Mouse (Mus musculus) testis, adult 2 months (tissue): ENCODE results near the gene Dock2. TPM values are rescaled to one million over a fixed set of nuclear protein-coding genes. Genes with fewer than 3 reads are reported as not detected.

Experiments used
- H3K27ac ChIP-seq: fragments of 200-500 bp; 2 replicates; pipeline ENCODE4 v1.5.1; 2012; ENCODE audit warnings: low read depth, low read length; ENCODE audit not compliant: control insufficient read depth, insufficient read depth
- H3K27me3 ChIP-seq: fragments of 200-500 bp; 2 replicates; pipeline ENCODE4 v1.6.1; 2012; ENCODE audit warnings: mild to moderate bottlenecking, low read length, moderate library complexity; ENCODE audit not compliant: control insufficient read depth, insufficient read depth
- H3K36me3 ChIP-seq: fragments of 200-500 bp; 2 replicates; pipeline ENCODE4 v1.6.1; 2012; ENCODE audit warnings: mild to moderate bottlenecking, low read length; ENCODE audit not compliant: control insufficient read depth, insufficient read depth
- H3K4me1 ChIP-seq: fragments of 200-500 bp; 2 replicates; pipeline ENCODE4 v1.6.1; 2012; ENCODE audit warnings: low read length; ENCODE audit not compliant: control insufficient read depth, insufficient read depth
- H3K4me3 ChIP-seq: fragments of 200-500 bp; 2 replicates; pipeline ENCODE4 v1.5.1; 2012; ENCODE audit warnings: low read depth, mild to moderate bottlenecking, low read length, moderate library complexity, mixed read lengths; ENCODE audit not compliant: control insufficient read depth
- CTCF ChIP-seq: fragments of 200-500 bp; IDR thresholded peaks from 2 replicates; pipeline ENCODE4 v1.5.1; 2012; ENCODE audit warnings: low read depth, mild to moderate bottlenecking, inconsistent platforms, low read length, moderate library complexity; ENCODE audit not compliant: control insufficient read depth, insufficient read depth, insufficient replicate concordance
- POLR2A ChIP-seq: fragments of 200-500 bp; IDR thresholded peaks from 2 replicates; pipeline ENCODE4 v1.6.1; 2012; ENCODE audit warnings: low read depth, mild to moderate bottlenecking, inconsistent platforms, low read length, moderate library complexity; ENCODE audit not compliant: control insufficient read depth
- polyA plus RNA-seq: library from polyadenylated mRNA; depleted of rRNA; stranded (reverse); fragments of >200 nt; gene quantifications from 2 replicates; pipeline ENCODE4 v1.2.3, GENCODE M21; 2012

The Dock2 gene
- polyA plus RNA-seq, 1 experiment: 1.7 TPM

DNA sequence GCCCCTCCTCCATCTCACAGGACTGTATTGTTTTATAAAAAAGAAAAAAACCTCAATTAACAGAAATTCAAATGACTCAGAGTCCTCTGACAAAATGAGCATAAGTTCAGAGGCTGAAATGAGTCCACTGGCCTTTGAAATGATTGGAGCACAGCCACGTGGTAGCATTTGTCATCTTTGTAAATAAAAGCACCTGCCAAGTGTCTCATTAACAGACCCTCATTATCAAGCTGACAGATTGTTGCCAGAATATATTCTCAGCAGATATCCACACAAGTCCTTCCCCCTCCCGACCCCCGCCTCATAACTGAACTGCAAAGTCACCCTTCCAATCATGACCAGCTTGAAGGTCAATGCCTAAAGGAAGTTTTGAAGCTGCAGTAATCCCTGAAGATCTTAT is 49.7 kb downstream of the Dock2 start:
- no peak for TF ChIP-seq CTCF
- TF ChIP-seq POLR2A: no peak
- H3K4me3 ChIP-seq: no peak overlapping the region
- H3K36me3 ChIP-seq: no peaks in the 10 kb centered on the region
- no peaks in the 10 kb centered on the region for H3K27me3 ChIP-seq
- no peak overlapping the region for H3K27ac ChIP-seq
- H3K4me1 ChIP-seq: no peaks in the 10 kb centered on the region

DNA sequence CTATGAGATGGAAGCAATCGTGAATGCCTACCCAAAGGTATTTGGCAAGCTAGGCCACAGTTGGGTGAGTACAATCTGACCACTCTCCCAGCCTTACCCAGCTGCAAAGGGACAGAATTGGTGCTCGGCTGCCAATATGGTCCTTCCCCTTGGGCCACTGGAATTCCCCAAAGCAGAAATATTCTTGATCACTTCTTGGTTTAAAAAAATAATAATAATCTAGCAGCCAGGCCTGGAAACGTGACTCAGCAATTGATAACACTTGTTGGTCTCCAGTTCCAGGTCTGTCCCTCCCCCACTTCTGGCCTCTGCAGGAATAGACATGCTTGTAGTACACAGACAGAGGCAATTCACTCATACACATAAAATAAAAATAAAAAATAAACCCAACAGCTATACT is 56.2 kb downstream of the Dock2 start:
- no peaks in the 10 kb centered on the region for H3K4me1 ChIP-seq
- H3K27ac ChIP-seq: no peak overlapping the region
- no peak for TF ChIP-seq CTCF
- TF ChIP-seq POLR2A: no peak
- no peak overlapping the region for H3K4me3 ChIP-seq
- H3K36me3 ChIP-seq: no peaks in the 10 kb centered on the region
- no peaks in the 10 kb centered on the region for H3K27me3 ChIP-seq

DNA sequence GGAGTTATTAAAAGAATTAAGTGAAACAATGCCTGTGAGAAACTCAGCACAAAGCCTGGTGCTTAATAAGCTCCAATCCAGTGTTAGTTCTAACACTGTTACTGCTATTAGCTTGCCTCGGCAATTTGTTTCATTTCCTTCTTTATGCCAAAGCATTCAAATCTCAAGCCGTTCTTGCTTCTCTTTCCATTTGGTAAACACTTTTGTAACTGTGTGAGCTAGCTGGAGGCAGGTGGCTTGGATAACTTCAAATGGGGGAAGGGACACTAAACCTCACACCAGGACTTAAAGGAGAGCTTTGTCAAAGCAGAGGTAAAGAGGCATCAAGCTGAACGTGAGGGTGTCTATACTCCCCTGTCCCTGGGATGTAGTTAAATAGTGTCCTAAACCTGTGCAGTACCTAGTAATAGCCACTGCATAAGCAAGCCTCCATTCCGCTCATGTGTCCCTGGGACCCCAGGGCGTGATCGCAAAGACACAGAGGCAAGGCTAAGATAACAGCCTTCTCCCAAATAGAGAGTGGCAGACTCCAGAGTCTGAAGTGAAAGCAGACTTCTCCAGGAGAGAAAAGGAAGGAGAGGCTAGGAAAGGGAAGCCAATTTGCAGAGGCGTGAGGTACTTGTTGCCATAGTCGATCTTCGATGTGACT is 56.9 kb downstream of the Dock2 start:
- H3K4me1 ChIP-seq: no peaks in the 10 kb centered on the region
- H3K36me3 ChIP-seq: no peaks in the 10 kb centered on the region
- H3K27ac ChIP-seq: no peak overlapping the region
- H3K4me3 ChIP-seq: no peak overlapping the region
- no peak for TF ChIP-seq CTCF
- no peak for TF ChIP-seq POLR2A
- no peaks in the 10 kb centered on the region for H3K27me3 ChIP-seq

DNA sequence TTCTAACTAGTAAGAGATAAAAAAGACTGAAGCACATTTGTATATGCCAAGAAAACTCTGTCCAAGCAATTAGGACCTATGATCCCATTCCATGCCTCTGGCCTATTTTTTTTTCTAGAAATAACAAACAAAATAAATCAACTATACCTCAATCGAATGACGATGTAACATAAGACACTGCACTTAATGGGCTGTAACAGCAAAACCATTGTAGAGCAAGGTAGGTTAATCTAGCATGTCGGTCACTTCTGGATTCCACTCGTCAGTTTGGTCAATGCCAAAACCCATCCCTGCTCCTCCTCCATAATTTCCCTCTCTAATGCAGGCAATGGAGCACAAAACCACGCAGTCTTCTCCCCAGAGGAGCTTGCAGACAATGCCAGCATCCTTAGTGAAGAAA is 70.3 kb downstream of the Dock2 start:
- Histone ChIP-seq H3K4me3 (no peak overlapping the region), H3K36me3 (no peaks in the 10 kb centered on the region), H3K4me1 (no peaks in the 10 kb centered on the region), H3K27me3 (no peaks in the 10 kb centered on the region), H3K27ac (no peak overlapping the region)
- TF ChIP-seq CTCF: no peak
- no peak for TF ChIP-seq POLR2A

DNA sequence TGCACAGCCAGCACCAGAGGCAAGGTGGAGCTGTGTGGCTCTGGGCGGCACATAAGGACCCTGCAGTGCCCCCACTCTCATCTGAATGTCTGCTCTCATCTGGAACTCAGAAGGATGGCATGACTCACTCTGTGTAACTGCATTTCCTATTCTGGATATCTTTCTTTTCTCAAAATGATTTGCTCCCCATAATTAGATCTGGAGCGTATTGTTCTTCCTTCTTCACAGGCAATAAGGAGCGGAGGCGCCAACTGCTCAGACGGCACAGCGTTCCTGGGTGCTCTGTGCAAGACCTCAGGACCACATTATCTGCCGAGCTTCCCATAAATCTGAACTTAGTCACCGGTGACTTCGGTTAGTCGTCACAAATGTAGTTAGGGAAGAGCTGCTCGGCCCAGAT is 75.4 kb downstream of the Dock2 start:
- H3K36me3 ChIP-seq: no peaks in the 10 kb centered on the region
- no peak overlapping the region for H3K4me3 ChIP-seq
- TF ChIP-seq POLR2A (no peak), CTCF (no peak)
- H3K27me3 ChIP-seq: no peaks in the 10 kb centered on the region
- H3K27ac ChIP-seq: no peak overlapping the region
- no peaks in the 10 kb centered on the region for H3K4me1 ChIP-seq

DNA sequence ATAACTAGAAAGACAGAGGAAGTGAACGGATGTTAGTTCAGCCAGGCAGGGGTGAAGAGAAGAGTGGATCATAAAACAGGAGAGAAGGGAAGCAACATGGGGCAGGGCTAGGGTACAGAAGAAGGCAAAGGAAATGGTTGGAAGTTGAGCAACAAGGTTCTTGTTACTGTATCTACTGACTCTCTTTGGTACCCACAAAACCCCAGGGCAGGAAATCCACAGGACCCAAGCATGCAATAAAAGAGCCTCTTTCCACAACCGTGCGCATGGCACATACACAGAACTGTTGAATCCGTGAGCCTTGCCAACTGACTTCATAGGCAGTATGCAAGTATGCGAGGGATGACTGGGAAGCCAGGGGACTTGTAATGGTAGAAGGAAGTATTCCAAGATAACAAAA is 76.3 kb downstream of the Dock2 start:
- H3K36me3 ChIP-seq: no peaks in the 10 kb centered on the region
- TF ChIP-seq POLR2A: no peak
- no peak for TF ChIP-seq CTCF
- H3K27me3 ChIP-seq: no peaks in the 10 kb centered on the region
- H3K4me3 ChIP-seq: no peak overlapping the region
- no peak overlapping the region for H3K27ac ChIP-seq
- H3K4me1 ChIP-seq: no peaks in the 10 kb centered on the region

DNA sequence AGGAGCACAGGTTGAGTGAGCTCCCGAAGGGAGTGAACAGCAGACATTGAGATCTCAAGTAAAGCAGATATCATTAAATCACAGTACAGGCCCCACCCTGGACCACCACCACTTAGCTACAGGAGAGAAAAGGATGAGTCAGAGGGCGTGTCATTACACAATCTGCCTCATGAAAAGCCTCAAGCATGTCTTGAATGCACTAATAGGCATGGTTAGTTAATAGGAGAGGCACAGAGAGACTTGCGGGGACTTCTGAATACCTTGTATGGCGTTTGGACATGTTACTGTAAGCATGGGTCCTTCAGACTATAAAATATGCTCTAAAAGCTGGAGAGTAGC is 78.6 kb downstream of the Dock2 start:
- Histone ChIP-seq H3K4me3 (no peak overlapping the region), H3K27ac (no peak overlapping the region), H3K36me3 (no peaks in the 10 kb centered on the region), H3K27me3 (no peaks in the 10 kb centered on the region), H3K4me1 (no peaks in the 10 kb centered on the region)
- TF ChIP-seq POLR2A (no peak), CTCF (no peak)
